Mouse (Mus musculus) right cerebral cortex, postnatal 4 days (tissue): ENCODE data around the gene Csgalnact2.

Experiments
- DNase-seq: peaks from one replicate; pipeline ENCODE4 v3.0.0-alpha.2; 2022

The Csgalnact2 gene

DNA sequence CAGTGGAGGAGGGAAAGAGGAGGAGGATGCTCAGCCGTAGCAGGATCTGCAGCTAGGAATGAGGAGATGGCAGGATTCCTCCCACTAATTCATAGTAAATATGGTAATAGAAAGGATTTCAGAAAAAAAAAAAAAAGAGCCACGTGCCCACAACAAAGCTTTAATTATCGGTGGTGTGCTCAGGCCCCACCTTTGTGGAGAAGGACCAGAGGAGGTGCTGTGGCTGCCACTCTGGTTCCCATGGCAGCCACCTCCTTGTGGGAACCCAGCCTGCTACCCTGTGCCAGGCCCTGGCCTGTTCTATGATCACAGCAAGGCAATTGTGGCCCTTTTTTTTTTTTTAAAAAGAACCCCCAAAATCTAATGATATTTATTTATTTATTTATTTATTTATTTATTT lies 67.5 kb downstream of the Csgalnact2 start:
- no peak for DNase-seq

GRCm38 (mm10) chr6:118071013-118071350 lies 68.0 kb downstream of the Csgalnact2 start:
- DNase-seq: no peak

GRCm38 (mm10) chr6:118070321-118071012 lies 68.5 kb downstream of the Csgalnact2 start:
- DNase-seq: no peak

- DNase-seq: no peak
Measured at GRCm38 (mm10) chr6:118067720-118068119, 71.2 kb downstream of the Csgalnact2 start.

GRCm38 (mm10) chr6:118066199-118067081 lies 72.5 kb downstream of the Csgalnact2 start:
- no peak for DNase-seq

DNA sequence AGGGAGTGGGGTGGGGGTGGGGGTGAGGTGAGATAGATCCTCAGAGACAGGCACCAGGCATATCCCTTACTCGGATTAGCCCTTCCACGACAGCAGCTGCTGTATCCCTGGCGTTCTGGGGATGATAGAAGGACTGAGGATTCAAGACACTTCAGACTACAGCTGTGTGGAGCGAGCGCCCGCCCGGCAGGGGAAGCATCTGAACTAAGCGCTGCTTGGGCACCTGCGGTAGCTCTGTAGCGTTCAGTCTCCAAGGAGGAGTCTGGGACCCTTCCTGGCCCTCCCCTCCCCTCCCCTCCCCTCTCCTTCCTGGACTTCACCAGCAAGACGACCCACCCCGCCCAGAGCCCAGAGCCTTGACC lies 73.1 kb downstream of the Csgalnact2 start:
- peak; percentile 36 for DNase-seq

DNA sequence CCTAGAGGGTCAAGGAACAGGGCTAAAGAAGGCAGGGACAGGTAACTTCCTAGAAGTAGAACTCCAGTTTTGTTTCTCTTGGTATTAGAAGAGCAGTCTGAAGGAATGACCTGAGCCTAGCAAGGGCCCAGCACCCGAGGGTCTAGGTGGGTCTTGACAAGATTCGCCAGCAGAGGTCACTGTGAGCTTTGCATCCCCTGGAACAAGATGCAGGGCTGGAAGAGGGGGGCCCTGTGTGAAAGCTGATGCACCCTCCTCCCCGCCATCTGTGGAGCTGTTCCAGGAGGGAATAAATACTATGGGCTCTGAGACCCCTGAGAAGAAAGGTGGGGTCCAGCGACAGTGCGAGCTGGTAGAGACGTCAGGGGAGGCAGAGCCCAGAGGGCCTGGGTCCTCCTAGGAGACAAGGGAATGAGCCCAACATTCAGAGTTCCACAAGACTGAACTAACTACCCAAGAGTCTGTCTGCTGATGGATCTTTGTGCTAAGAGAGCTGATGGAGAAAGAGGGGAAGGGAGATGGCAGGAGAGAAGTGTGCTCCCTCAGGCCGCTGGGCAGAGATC lies 73.9 kb downstream of the Csgalnact2 start:
- DNase-seq: peak; percentile 74

GRCm38 (mm10) chr6:118063266-118063665 lies 75.7 kb downstream of the Csgalnact2 start:
- DNase-seq: no peak

- DNase-seq: no peak
Measured at GRCm38 (mm10) chr6:118061266-118061665, 77.7 kb downstream of the Csgalnact2 start.
